Mouse (Mus musculus): ENCODE data around the gene Ripply3. TPM values are rescaled to one million over a fixed set of nuclear protein-coding genes. Genes with fewer than 3 reads are reported as not detected.
"Not testable (repeated sequence)": the region's sequence is repeated elsewhere in the genome, so short reads cannot be mapped to it uniquely, and the experiment has no call there.

The Ripply3 gene
- total RNA-seq, 2 experiments from 2014 or later = 4.7 to 6.6 TPM

- peak; percentile 99 for DNase-seq (ENCODE audit: low spot score in 2 of 2)
Observed at GRCm38 (mm10) chr16:94313229-94314030, 14.8 kb upstream of the Ripply3 start, which contains the start of gene Hlcs. Gene Hlcs (minus strand): TSS chr16:94313571.

GRCm38 (mm10) chr16:94314626-94315025 is 13.6 kb upstream of the Ripply3 start:
- DNase-seq (ENCODE audit: low spot score in 2 of 2) = no peak

GRCm38 (mm10) chr16:94315215-94315614 is 13.0 kb upstream of the Ripply3 start:
- no peak for DNase-seq (ENCODE audit: low spot score in 2 of 2)

- no peak for DNase-seq (ENCODE audit: low spot score in 2 of 2)
Observed at GRCm38 (mm10) chr16:94317752-94318151, 10.5 kb upstream of the Ripply3 start.

GRCm38 (mm10) chr16:94320223-94320622 is 8.0 kb upstream of the Ripply3 start:
- DNase-seq (ENCODE audit: low spot score in 2 of 2) = no peak

- no peak for DNase-seq (ENCODE audit: low spot score in 2 of 2)
Observed at GRCm38 (mm10) chr16:94323681-94324080, 4.5 kb upstream of the Ripply3 start.

- no peak for DNase-seq (ENCODE audit: low spot score in 2 of 2)
Observed at GRCm38 (mm10) chr16:94326008-94326407, 2.2 kb upstream of the Ripply3 start.

- DNase-seq (ENCODE audit: low spot score in 2 of 2) = no peak
Observed at GRCm38 (mm10) chr16:94328881-94329867, 954 bp downstream of the Ripply3 start.

GRCm38 (mm10) chr16:94330429-94330828 is 2.2 kb downstream of the Ripply3 start:
- no peak for DNase-seq (ENCODE audit: low spot score in 2 of 2)

GRCm38 (mm10) chr16:94331233-94331885 is 3.1 kb downstream of the Ripply3 start:
- no peak for DNase-seq (ENCODE audit: low spot score in 2 of 2)

GRCm38 (mm10) chr16:94331886-94332252 is 3.6 kb downstream of the Ripply3 start:
- DNase-seq (ENCODE audit: low spot score in 2 of 2) = no peak

GRCm38 (mm10) chr16:94335656-94336055 is 7.4 kb downstream of the Ripply3 start:
- DNase-seq (ENCODE audit: low spot score in 2 of 2) = no peak

GRCm38 (mm10) chr16:94339164-94340160 is 11.2 kb downstream of the Ripply3 start:
- DNase-seq (ENCODE audit: low spot score in 2 of 2) = not testable (repeated sequence)

- DNase-seq (ENCODE audit: low spot score in 2 of 2) = no peak
Observed at GRCm38 (mm10) chr16:94345733-94346132, 17.5 kb downstream of the Ripply3 start.

GRCm38 (mm10) chr16:94347080-94347731 is 19.0 kb downstream of the Ripply3 start:
- no peak for DNase-seq (ENCODE audit: low spot score in 2 of 2)

GRCm38 (mm10) chr16:94348779-94349178 is 20.6 kb downstream of the Ripply3 start:
- DNase-seq (ENCODE audit: low spot score in 2 of 2) = no peak

- DNase-seq (ENCODE audit: low spot score in 2 of 2) = peak in 1 of 2 experiments; percentile 15
Observed at GRCm38 (mm10) chr16:94349588-94350286, 21.5 kb downstream of the Ripply3 start.

GRCm38 (mm10) chr16:94350287-94350677 is 22.1 kb downstream of the Ripply3 start:
- DNase-seq (ENCODE audit: low spot score in 2 of 2) = no peak

- no peak for DNase-seq (ENCODE audit: low spot score in 2 of 2)
Observed at GRCm38 (mm10) chr16:94354450-94354849, 26.2 kb downstream of the Ripply3 start.
